In the genomic region with DNA sequence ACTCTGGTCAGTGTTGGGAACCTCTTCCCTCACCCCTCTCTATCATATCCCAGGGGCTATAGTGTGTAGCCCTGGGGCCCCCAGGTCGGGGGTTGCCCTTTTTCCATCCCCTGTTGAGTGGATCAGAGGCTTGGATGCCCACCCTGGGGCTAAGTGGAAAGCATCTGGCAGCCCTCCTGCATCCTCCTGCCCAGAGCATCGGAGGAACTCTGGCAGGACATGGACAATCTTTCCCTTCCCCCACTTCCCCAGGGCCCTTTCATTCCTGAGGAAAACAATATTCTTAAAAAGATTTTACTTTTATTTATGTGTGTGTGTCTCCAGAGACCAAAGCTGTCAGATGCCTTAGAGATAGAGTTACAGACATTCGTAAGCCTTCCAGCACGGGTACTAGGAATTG, we compare ENCODE assay signal across 28 mouse cellular contexts.
DNase-seq lines count a peak whose midpoint lies in the region; ATAC-seq lines count a peak whose summit lies in the region.
"Had no signal": no experiment of that assay in that cellular context is flagged by ENCODE, and none has a peak within 500 bp of the region (broad histone marks: within the 10 kb centered on the region; RNA-seq: fewer than 3 reads in every experiment).

No protein-coding gene starts in this region.

- ATAC-seq in heart, embryonic 11.5 days (replicated peaks; ENCODE audit: insufficient number of reproducible peaks, low FRiP score, low TSS enrichment): 0 out of 2 replicates have a peak, but pooled peaks have one; percentile 31
- no peak for ATAC-seq in midbrain, embryonic 16.5 days
- no peak for ATAC-seq in hindbrain, embryonic 14.5 days (ENCODE audit: low FRiP score)
- ATAC-seq: forebrain, postnatal 0 days; intestine, embryonic 16.5 days had no signal

- WGBS in heart, embryonic 11.5 days (ENCODE audit: insufficient replicate concordance): 59% methylated on average over 4 of the region's 4 CpGs
- WGBS in heart, embryonic 10.5 days: 64% methylated on average over 4 of the region's 4 CpGs
- WGBS in midbrain, embryonic 16.5 days: 54% methylated on average over 4 of the region's 4 CpGs
- WGBS in hindbrain, embryonic 14.5 days: 51% methylated on average over 4 of the region's 4 CpGs

- no peak overlapping the region for H3K9ac ChIP-seq in heart, embryonic 11.5 days (ENCODE audit: low read depth, low read length)
- H3K9ac ChIP-seq in midbrain, embryonic 16.5 days (ENCODE audit: low read depth, low read length): no peak overlapping the region
- no peak overlapping the region for H3K9ac ChIP-seq in hindbrain, embryonic 14.5 days
- H3K9ac ChIP-seq: embryonic facial prominence, embryonic 15.5 days; forebrain, embryonic 12.5 days; forebrain, postnatal 0 days; heart, embryonic 15.5 days; hindbrain, embryonic 12.5 days; limb, embryonic 12.5 days; midbrain, embryonic 12.5 days; stomach, embryonic 15.5 days had no signal

- peak; percentile 27 for DNase-seq in adrenal gland, postnatal 14 days
- DNase-seq in adrenal gland, postnatal 10 days: no peak
- no peak for DNase-seq in heart, embryonic 10.5 days (ENCODE audit: low spot score)
- DNase-seq in NIH3T3 (ENCODE audit: low read depth): peak; percentile 24
- peak; percentile 48 for DNase-seq in kidney, postnatal 14 days
- no peak for DNase-seq in hindbrain, embryonic 14.5 days (ENCODE audit: low spot score)
- DNase-seq: adrenal gland, adult 8-10 months; cerebellum, adult 11 months; cerebellum, adult 9-10 months; cerebellum, postnatal 36 days; forebrain, postnatal 0 days; heart, adult 2 months; layer of hippocampus, adult 9-11 months; lung, postnatal 36 days; right cerebral cortex, postnatal 14 days had no signal

- H3K27ac ChIP-seq in heart, embryonic 11.5 days (ENCODE audit: low read depth, low read length): no peak overlapping the region
- H3K27ac ChIP-seq in heart, embryonic 10.5 days: no peak overlapping the region
- no peak overlapping the region for H3K27ac ChIP-seq in midbrain, embryonic 16.5 days (ENCODE audit: low read length)
- no peak overlapping the region for H3K27ac ChIP-seq in hindbrain, embryonic 14.5 days
- H3K27ac ChIP-seq: embryonic facial prominence, embryonic 15.5 days; forebrain, embryonic 12.5 days; heart, adult 2 months; heart, embryonic 15.5 days; hindbrain, embryonic 12.5 days; left cerebral cortex, adult 2 months; limb, embryonic 12.5 days; midbrain, embryonic 12.5 days; stomach, embryonic 15.5 days had no signal

- H3K4me1 ChIP-seq in heart, embryonic 11.5 days (ENCODE audit: control insufficient read depth, insufficient read depth, low read length): no peaks in the 10 kb centered on the region
- 0 out of 2 replicates have a peak, but pooled peaks cover 3% of the 10 kb centered on the region for H3K4me1 ChIP-seq in heart, embryonic 10.5 days
- H3K4me1 ChIP-seq in midbrain, embryonic 16.5 days (ENCODE audit: control insufficient read depth, insufficient read depth, low read length): no peaks in the 10 kb centered on the region
- H3K4me1 ChIP-seq in hindbrain, embryonic 14.5 days (replicated peaks; ENCODE audit: control insufficient read depth, insufficient read depth, low read length): no peaks in the 10 kb centered on the region
- H3K4me1 ChIP-seq: embryonic facial prominence, embryonic 15.5 days; forebrain, embryonic 12.5 days; hindbrain, embryonic 12.5 days; megakaryocyte, embryonic 14.5 days; midbrain, embryonic 12.5 days; stomach, embryonic 15.5 days had no signal

- no peaks in the 10 kb centered on the region for H3K36me3 ChIP-seq in heart, embryonic 11.5 days (ENCODE audit: control insufficient read depth, insufficient read depth, low read length)
- peaks cover 5% of the 10 kb centered on the region; the same call in 1 of the 2 replicates for H3K36me3 ChIP-seq in heart, embryonic 10.5 days
- no peaks in the 10 kb centered on the region for H3K36me3 ChIP-seq in midbrain, embryonic 16.5 days (ENCODE audit: control insufficient read depth, insufficient read depth, low read length)
- H3K36me3 ChIP-seq in hindbrain, embryonic 14.5 days (replicated peaks; ENCODE audit: control insufficient read depth, insufficient read depth): no peaks in the 10 kb centered on the region
- H3K36me3 ChIP-seq: embryonic facial prominence, embryonic 15.5 days; forebrain, embryonic 12.5 days; heart, embryonic 15.5 days; hindbrain, embryonic 12.5 days; limb, embryonic 12.5 days; midbrain, embryonic 12.5 days had no signal

- H3K4me3 ChIP-seq in heart, embryonic 11.5 days (ENCODE audit: low read depth, low read length): no peak overlapping the region
- H3K4me3 ChIP-seq in heart, embryonic 10.5 days: no peak overlapping the region
- H3K4me3 ChIP-seq in midbrain, embryonic 16.5 days (ENCODE audit: low read depth, low read length): no peak overlapping the region
- H3K4me3 ChIP-seq in hindbrain, embryonic 14.5 days (replicated peaks; ENCODE audit: low read length): no peak overlapping the region
- H3K4me3 ChIP-seq: embryonic facial prominence, embryonic 15.5 days; forebrain, embryonic 12.5 days; heart, adult 2 months; heart, embryonic 15.5 days; hindbrain, embryonic 12.5 days; left cerebral cortex, adult 2 months; limb, embryonic 12.5 days; megakaryocyte, embryonic 14.5 days; midbrain, embryonic 12.5 days; stomach, embryonic 15.5 days had no signal

- no peak overlapping the region for H3K4me2 ChIP-seq in heart, embryonic 11.5 days
- H3K4me2 ChIP-seq in midbrain, embryonic 16.5 days (ENCODE audit: low read length): no peak overlapping the region
- no peak overlapping the region for H3K4me2 ChIP-seq in hindbrain, embryonic 14.5 days (replicated peaks)
- H3K4me2 ChIP-seq: embryonic facial prominence, embryonic 15.5 days; forebrain, embryonic 12.5 days; heart, embryonic 15.5 days; hindbrain, embryonic 12.5 days; limb, embryonic 12.5 days; midbrain, embryonic 12.5 days; stomach, embryonic 15.5 days had no signal

- no peaks in the 10 kb centered on the region for H3K27me3 ChIP-seq in heart, embryonic 11.5 days (ENCODE audit: control insufficient read depth, insufficient read depth, low read length)
- H3K27me3 ChIP-seq in heart, embryonic 10.5 days (ENCODE audit: insufficient read depth, poor library complexity, severe bottlenecking): no peaks in the 10 kb centered on the region
- H3K27me3 ChIP-seq in midbrain, embryonic 16.5 days (ENCODE audit: control insufficient read depth, insufficient read depth, low read depth, low read length): no peaks in the 10 kb centered on the region
- H3K27me3 ChIP-seq in hindbrain, embryonic 14.5 days (ENCODE audit: control insufficient read depth, insufficient read depth, low read length): no peaks in the 10 kb centered on the region
- H3K27me3 ChIP-seq: CH12.LX; embryonic facial prominence, embryonic 15.5 days; forebrain, embryonic 12.5 days; heart, embryonic 15.5 days; hindbrain, embryonic 12.5 days; limb, embryonic 12.5 days; megakaryocyte, embryonic 14.5 days; midbrain, embryonic 12.5 days; stomach, embryonic 15.5 days had no signal

- H3K9me3 ChIP-seq in heart, embryonic 11.5 days (replicated peaks; ENCODE audit: control insufficient read depth, low read length): no peaks in the 10 kb centered on the region
- H3K9me3 ChIP-seq in heart, embryonic 10.5 days: no peaks in the 10 kb centered on the region
- no peaks in the 10 kb centered on the region for H3K9me3 ChIP-seq in midbrain, embryonic 16.5 days (replicated peaks; ENCODE audit: control insufficient read depth, low read length, poor library complexity, severe bottlenecking)
- no peaks in the 10 kb centered on the region for H3K9me3 ChIP-seq in hindbrain, embryonic 14.5 days (ENCODE audit: control insufficient read depth, low read length)
- H3K9me3 ChIP-seq: embryonic facial prominence, embryonic 15.5 days; forebrain, embryonic 12.5 days; heart, embryonic 15.5 days; hindbrain, embryonic 12.5 days; limb, embryonic 12.5 days; megakaryocyte, embryonic 14.5 days; midbrain, embryonic 12.5 days; stomach, embryonic 15.5 days had no signal

Comparison
In these comparisons a context has a peak if more than half of its experiments do, and no peak if none do; other contexts are left out.
1. DNase-seq: peak in adrenal gland, postnatal 14 days (single experiment), NIH3T3 (single experiment) and kidney, postnatal 14 days (single experiment); none in adrenal gland, postnatal 10 days (single experiment), heart, embryonic 10.5 days (single experiment) and hindbrain, embryonic 14.5 days (single experiment).